Mouse (Mus musculus): ENCODE data around the gene Mecom.

Mecom gene

GRCm38 (mm10) chr3:30150071-30150470, 397.7 kb downstream of the Mecom start:
- DNase-seq (ENCODE audit: low read depth, low spot score): no peak

GRCm38 (mm10) chr3:30148378-30149079, 399.3 kb downstream of the Mecom start:
- no peak for DNase-seq (ENCODE audit: low read depth, low spot score)

GRCm38 (mm10) chr3:30145051-30145450, 402.8 kb downstream of the Mecom start:
- DNase-seq (ENCODE audit: low read depth, low spot score): no peak

- no peak for DNase-seq (ENCODE audit: low read depth, low spot score)
Measured at GRCm38 (mm10) chr3:30143961-30144411, 403.8 kb downstream of the Mecom start.

GRCm38 (mm10) chr3:30143440-30143839, 404.4 kb downstream of the Mecom start:
- no peak for DNase-seq (ENCODE audit: low read depth, low spot score)

GRCm38 (mm10) chr3:30140349-30140748, 407.5 kb downstream of the Mecom start:
- DNase-seq (ENCODE audit: low read depth, low spot score): no peak

GRCm38 (mm10) chr3:30139678-30140077, 408.1 kb downstream of the Mecom start:
- peak; percentile 10 for DNase-seq (ENCODE audit: low read depth, low spot score)

GRCm38 (mm10) chr3:30138588-30138987, 409.2 kb downstream of the Mecom start:
- DNase-seq (ENCODE audit: low read depth, low spot score): no peak

- DNase-seq (ENCODE audit: low read depth, low spot score): no peak
Measured at GRCm38 (mm10) chr3:30135857-30136256, 412.0 kb downstream of the Mecom start.

- no peak for DNase-seq (ENCODE audit: low read depth, low spot score)
Measured at GRCm38 (mm10) chr3:30135119-30135518, 412.7 kb downstream of the Mecom start.

- no peak for DNase-seq (ENCODE audit: low read depth, low spot score)
Measured at GRCm38 (mm10) chr3:30132981-30133380, 414.8 kb downstream of the Mecom start.

GRCm38 (mm10) chr3:30132370-30132769, 415.4 kb downstream of the Mecom start:
- DNase-seq (ENCODE audit: low read depth, low spot score): no peak

GRCm38 (mm10) chr3:30130495-30130894, 417.3 kb downstream of the Mecom start:
- no peak for DNase-seq (ENCODE audit: low read depth, low spot score)

GRCm38 (mm10) chr3:30122618-30123017, 425.2 kb downstream of the Mecom start:
- DNase-seq (ENCODE audit: low read depth, low spot score): no peak

GRCm38 (mm10) chr3:30120790-30121512, 426.9 kb downstream of the Mecom start:
- no peak for DNase-seq (ENCODE audit: low read depth, low spot score)

GRCm38 (mm10) chr3:30118594-30119297, 429.1 kb downstream of the Mecom start:
- DNase-seq (ENCODE audit: low read depth, low spot score): no peak

GRCm38 (mm10) chr3:30113249-30113770, 434.5 kb downstream of the Mecom start:
- no peak for DNase-seq (ENCODE audit: low read depth, low spot score)

- DNase-seq (ENCODE audit: low read depth, low spot score): no peak
Measured at GRCm38 (mm10) chr3:30107945-30108670, 439.7 kb downstream of the Mecom start.

GRCm38 (mm10) chr3:30106481-30106880, 441.3 kb downstream of the Mecom start:
- DNase-seq (ENCODE audit: low read depth, low spot score): peak; percentile 1

- DNase-seq (ENCODE audit: low read depth, low spot score): no peak
Measured at GRCm38 (mm10) chr3:30105859-30106258, 441.9 kb downstream of the Mecom start.

- no peak for DNase-seq (ENCODE audit: low read depth, low spot score)
Measured at GRCm38 (mm10) chr3:30105194-30105823, 442.5 kb downstream of the Mecom start.
